Mouse (Mus musculus) erythroblast, embryonic 14.5 days (primary cell): ENCODE measurements around the gene Apbb2. TPM values are rescaled to one million over a fixed set of nuclear protein-coding genes. Genes with fewer than 3 reads are reported as not detected.
A peak's percentile ranks its signal among the peaks of the same experiment; 100 is the strongest.

Experiments
- H3K27me3 ChIP-seq: 2 replicates; pipeline ENCODE4 v1.6.1; 2012; ENCODE audit warnings: inconsistent platforms; ENCODE audit not compliant: control insufficient read depth
- H3K36me3 ChIP-seq: 2 replicates; pipeline ENCODE4 v1.6.1; 2012; ENCODE audit warnings: mild to moderate bottlenecking, inconsistent platforms; ENCODE audit not compliant: control insufficient read depth
- H3K4me1 ChIP-seq: 2 replicates; pipeline ENCODE4 v1.6.1; 2012; ENCODE audit warnings: inconsistent platforms; ENCODE audit not compliant: control insufficient read depth
- H3K4me3 ChIP-seq: replicated peaks from 2 replicates; pipeline ENCODE3; 2012; ENCODE audit warnings: moderate library complexity, mild to moderate bottlenecking, inconsistent platforms
- H3K9me3 ChIP-seq: 2 replicates; pipeline ENCODE4 v1.6.1; 2012; ENCODE audit warnings: low read length, inconsistent platforms, mixed read lengths; ENCODE audit not compliant: control insufficient read depth
- GATA1 ChIP-seq: IDR thresholded peaks from 2 replicates; pipeline ENCODE4 v1.6.1; 2012; ENCODE audit warnings: low read length, inconsistent platforms, mixed read lengths
- TAL1 ChIP-seq: IDR thresholded peaks from 3 replicates; pipeline ENCODE4 v1.6.1; 2012; ENCODE audit warnings: low read length, inconsistent platforms, mixed read lengths
- polyA plus RNA-seq: library from polyadenylated mRNA; stranded (reverse); fragments of >175 nt; gene quantifications from 2 replicates; pipeline ENCODE4 v1.2.3, GENCODE M21; 2012

Apbb2 gene
- polyA plus RNA-seq, 1 experiment, result 0.06 TPM

DNA sequence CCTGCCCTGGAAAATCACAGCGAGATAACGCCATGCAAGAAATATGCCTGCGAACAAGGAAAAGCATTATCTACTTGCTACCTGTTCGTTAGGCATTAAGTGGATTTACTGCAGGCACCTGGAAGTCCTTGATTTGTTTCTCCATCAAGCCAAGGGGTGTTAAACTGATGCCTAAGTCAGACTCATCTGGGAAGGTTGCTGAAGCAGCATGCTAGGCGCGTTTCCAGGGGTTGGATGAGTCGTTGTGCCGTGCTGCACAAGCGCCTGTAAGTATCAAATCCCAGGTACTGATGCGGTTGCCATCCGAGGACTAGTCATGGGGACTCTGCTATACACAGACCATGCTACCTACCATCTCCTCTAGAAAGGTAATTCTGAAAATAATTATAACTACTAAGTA, 611 bp upstream of the Apbb2 start:
- Histone ChIP-seq H3K27me3 (peaks cover 52% of the 10 kb centered on the region), H3K4me3 (no peak overlapping the region)

DNA sequence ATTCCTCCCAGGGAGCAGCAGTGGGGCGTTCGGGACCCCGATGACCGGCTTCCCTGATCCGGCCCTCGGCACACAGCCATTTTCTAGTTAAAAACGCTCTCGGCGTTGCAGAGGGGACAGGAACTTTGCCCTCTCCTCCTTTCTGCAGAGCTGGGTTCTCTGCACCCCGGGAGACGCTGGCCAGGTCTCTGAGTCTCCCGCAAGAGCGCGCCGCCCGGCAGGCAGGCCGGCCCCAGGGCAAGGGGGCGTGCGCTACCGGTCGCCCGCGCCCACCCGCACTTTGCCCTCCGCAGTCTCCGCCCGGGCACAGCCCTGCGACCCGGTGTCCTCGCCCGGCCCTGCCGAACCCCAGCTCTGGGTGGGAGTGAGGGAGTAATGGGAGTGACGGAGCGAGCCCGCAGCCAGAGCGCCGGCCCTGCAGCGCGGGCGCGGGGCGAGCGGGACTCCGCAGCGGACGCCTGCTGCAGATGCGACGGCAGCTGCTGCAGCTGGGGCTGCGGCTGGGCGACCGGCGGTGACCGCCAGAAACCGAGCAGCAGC, 593 bp downstream of the Apbb2 start:
- Histone ChIP-seq H3K4me1 (no peaks in the 10 kb centered on the region; the same call in 1 of the 2 replicates), H3K36me3 (no peaks in the 10 kb centered on the region), H3K9me3 (no peaks in the 10 kb centered on the region), H3K27me3 (peaks cover 52% of the 10 kb centered on the region), H3K4me3 (peak overlapping the region; percentile 47)
- TF ChIP-seq TAL1, result no peak
- TF ChIP-seq GATA1, result no peak

More for the DNA sequence above, 611 bp upstream of the Apbb2 start:
- H3K4me1 ChIP-seq, result no peaks in the 10 kb centered on the region; the same call in 1 of the 2 replicates
- no peaks in the 10 kb centered on the region; the same call in 1 of the 2 replicates for H3K9me3 ChIP-seq
- TF ChIP-seq TAL1 (no peak), GATA1 (no peak)
- H3K36me3 ChIP-seq, result no peaks in the 10 kb centered on the region

DNA sequence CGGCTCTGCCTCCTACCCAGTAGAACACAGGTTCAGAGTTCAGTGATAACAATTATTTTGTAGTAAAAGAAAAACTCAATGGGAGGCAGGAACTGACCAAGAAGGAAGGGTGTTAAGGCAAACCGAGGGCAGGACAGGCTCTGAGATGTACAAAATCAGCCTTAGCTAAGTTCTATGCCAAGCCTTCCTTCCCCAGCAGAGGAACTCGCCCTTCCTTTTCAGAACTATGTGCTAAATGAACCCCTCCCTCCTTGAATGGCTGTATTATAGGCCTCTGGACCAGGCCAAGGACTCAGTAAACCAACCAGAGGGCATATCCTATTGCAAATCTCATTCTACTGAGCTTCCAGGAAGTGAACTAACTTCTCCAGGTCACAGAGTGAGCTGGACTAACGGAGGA, 3.6 kb downstream of the Apbb2 start:
- Histone ChIP-seq H3K4me3 (no peak overlapping the region), H3K9me3 (no peaks in the 10 kb centered on the region), H3K4me1 (no peaks in the 10 kb centered on the region; the same call in 1 of the 2 replicates), H3K27me3 (peaks cover 36% of the 10 kb centered on the region), H3K36me3 (no peaks in the 10 kb centered on the region)
- no peak for TF ChIP-seq TAL1
- TF ChIP-seq GATA1, result no peak

DNA sequence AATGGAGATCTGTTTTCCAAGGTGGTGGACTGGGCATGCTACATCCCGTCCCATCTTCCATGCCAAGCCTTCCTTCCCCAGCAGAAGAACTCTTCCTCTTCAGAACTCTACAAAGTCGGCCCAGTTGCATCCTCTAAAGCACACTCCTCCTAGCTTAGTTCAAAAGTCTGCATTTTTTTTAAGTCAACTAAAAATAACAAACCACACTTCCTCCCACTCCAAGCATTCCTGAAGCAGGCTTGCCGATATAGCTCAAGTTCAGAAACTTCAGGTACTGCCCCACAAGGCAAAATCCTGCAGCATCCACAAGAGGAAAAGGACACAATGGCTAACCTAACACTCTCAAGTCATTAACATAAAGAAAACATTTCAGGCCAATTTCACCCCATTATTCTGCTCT, 4.9 kb downstream of the Apbb2 start:
- TF ChIP-seq GATA1, result no peak
- TF ChIP-seq TAL1, result no peak
- peaks cover 24% of the 10 kb centered on the region for H3K27me3 ChIP-seq

DNA sequence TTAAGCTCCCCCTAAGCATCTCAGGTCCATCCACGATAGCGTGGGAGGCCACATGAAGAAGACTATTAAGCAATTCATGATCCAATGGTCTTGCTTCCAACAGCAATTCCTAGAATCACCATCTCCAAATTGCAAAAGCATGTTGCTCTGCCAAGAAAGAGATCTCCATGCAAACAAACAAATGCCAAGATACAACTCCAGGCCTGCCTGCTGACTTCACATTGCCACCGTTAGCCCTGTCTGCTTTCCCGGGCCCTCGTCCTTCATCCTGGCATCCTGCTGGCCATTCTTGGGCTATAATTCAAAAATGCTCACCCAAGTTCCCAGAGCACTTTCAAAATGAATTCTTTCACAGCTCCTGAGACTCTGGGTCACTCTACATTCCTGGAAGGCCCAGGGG, 5.6 kb downstream of the Apbb2 start:
- Histone ChIP-seq H3K27me3 (peaks cover 17% of the 10 kb centered on the region), H3K36me3 (no peaks in the 10 kb centered on the region), H3K9me3 (no peaks in the 10 kb centered on the region), H3K4me3 (no peak overlapping the region), H3K4me1 (no peaks in the 10 kb centered on the region)
- no peak for TF ChIP-seq TAL1
- no peak for TF ChIP-seq GATA1

More for the DNA sequence above, 4.9 kb downstream of the Apbb2 start:
- H3K36me3 ChIP-seq, result no peaks in the 10 kb centered on the region
- H3K4me1 ChIP-seq, result no peaks in the 10 kb centered on the region; the same call in 1 of the 2 replicates
- no peak overlapping the region for H3K4me3 ChIP-seq
- no peaks in the 10 kb centered on the region for H3K9me3 ChIP-seq

DNA sequence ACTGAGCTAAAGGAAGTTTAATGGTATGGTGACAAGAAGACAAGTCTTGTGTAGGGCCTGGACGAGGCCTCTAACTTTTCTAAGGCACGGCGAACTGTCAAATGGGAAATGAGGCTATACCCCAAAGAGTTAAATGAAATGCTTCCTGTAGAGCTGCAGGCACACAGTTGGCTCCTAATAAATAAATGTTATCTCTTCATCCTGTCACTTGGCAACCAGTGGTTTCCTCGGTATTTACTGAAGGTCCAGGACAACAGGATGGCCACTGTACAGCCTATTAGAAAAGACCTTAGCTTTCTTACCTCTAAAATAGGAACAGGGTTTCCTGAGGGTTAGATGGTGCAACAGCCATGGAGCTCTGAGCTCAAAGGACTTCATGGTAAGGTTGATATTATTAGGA, 6.7 kb downstream of the Apbb2 start:
- no peaks in the 10 kb centered on the region for H3K36me3 ChIP-seq
- no peak overlapping the region for H3K4me3 ChIP-seq
- H3K4me1 ChIP-seq, result no peaks in the 10 kb centered on the region
- H3K9me3 ChIP-seq, result no peaks in the 10 kb centered on the region
- TF ChIP-seq GATA1, result no peak
- TF ChIP-seq TAL1, result no peak
- peaks cover 6% of the 10 kb centered on the region for H3K27me3 ChIP-seq

DNA sequence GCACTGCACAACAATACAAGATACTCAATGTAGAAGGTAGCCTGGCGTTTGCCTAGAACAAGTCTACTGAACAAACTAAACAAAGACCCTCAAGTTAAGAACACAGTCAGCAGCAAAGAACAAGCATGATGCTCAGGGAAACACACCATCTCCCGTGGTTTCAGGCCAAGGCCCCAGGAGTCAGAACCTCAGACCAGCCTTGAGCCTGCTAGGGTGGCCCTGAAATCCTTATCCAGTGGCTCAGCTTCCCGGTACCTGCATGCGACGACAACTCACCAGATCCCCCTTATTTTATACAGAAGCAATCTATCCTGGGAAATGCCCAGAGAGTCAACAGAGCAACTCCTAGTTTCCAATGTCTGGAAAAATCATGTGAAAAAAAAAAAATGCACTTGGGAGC, 7.2 kb downstream of the Apbb2 start:
- H3K9me3 ChIP-seq, result no peaks in the 10 kb centered on the region
- no peak for TF ChIP-seq GATA1
- TF ChIP-seq TAL1, result no peak
- H3K36me3 ChIP-seq, result no peaks in the 10 kb centered on the region
- no peak overlapping the region for H3K4me3 ChIP-seq
- H3K4me1 ChIP-seq, result no peaks in the 10 kb centered on the region
- H3K27me3 ChIP-seq, result peaks cover 2% of the 10 kb centered on the region; the same call in 1 of the 2 replicates

DNA sequence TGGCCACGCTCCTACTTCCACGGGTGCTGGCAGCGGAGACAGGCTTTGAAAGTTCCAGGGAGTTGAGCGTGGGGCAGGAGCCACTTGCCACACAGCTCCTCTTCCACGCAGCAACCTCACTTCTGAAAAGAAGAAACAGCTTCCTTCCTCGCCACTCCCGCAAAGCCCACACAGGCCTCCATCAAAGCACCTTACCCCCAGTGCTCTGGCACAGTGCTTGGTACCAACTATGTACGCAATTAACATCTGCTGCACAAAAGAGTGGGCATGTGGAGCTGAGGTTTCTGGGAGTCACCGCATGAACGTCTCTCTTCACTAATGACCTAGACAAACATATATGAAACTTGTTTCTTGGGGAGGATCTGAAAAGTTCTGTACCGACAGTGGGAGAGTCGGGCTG, 8.3 kb downstream of the Apbb2 start:
- Histone ChIP-seq H3K9me3 (no peaks in the 10 kb centered on the region), H3K4me3 (no peak overlapping the region), H3K4me1 (no peaks in the 10 kb centered on the region), H3K27me3 (no peaks in the 10 kb centered on the region), H3K36me3 (no peaks in the 10 kb centered on the region)
- no peak for TF ChIP-seq GATA1
- no peak for TF ChIP-seq TAL1

DNA sequence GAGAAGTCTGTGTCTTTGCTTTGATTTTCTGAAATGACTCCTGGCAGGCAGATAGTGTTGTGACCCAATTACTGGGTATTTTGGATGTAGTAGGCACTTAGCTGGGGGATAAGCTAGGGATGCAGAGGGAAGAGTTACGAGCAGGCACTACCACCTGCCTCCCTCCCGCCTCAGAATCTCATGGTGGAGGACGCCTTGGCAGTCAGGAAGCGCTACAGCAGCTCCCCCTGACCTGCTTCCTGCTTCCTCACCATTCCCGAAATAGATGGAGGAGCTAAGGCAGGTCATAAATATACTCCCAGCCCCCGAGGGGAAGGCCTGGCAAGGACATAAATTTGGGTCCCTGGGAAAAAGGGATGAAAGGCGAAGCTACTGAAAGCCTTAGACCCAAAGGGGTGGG, 9.3 kb downstream of the Apbb2 start:
- Histone ChIP-seq H3K9me3 (no peaks in the 10 kb centered on the region), H3K27me3 (no peaks in the 10 kb centered on the region), H3K4me1 (no peaks in the 10 kb centered on the region), H3K36me3 (no peaks in the 10 kb centered on the region), H3K4me3 (no peak overlapping the region)
- TF ChIP-seq GATA1 (no peak), TAL1 (no peak)

DNA sequence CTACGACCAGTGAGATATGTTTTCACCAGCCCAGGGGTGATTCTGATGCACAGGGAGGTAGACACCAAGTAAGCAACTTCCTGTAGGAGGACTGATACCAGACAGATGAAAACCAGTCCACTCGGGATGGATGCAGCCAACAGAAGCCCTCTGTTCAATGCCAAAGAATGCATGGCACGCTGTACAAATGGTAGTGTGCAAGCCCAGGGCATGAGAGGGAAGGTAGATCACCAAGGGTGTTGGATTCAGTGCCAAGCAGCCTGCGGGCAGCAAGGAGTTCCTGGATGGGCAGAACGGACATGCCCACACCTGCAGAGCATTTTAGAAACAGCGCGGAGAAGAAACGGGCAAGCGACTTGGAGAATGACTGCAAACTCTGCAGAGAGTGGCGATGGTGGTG, 10.8 kb downstream of the Apbb2 start:
- no peaks in the 10 kb centered on the region for H3K36me3 ChIP-seq
- H3K9me3 ChIP-seq, result no peaks in the 10 kb centered on the region
- TF ChIP-seq TAL1 (no peak), GATA1 (no peak)
- no peaks in the 10 kb centered on the region for H3K4me1 ChIP-seq
- H3K4me3 ChIP-seq, result no peak overlapping the region
- H3K27me3 ChIP-seq, result no peaks in the 10 kb centered on the region
